Mouse (Mus musculus) bone marrow macrophage, adult 2 months (primary cell): ENCODE measurements around the gene Cela1.

Experiments
- CTCF ChIP-seq: IDR thresholded peaks from 2 replicates; pipeline ENCODE4 v1.5.1; 2012; ENCODE audit warnings: low read depth, mild to moderate bottlenecking, low read length, moderate library complexity
- POLR2A ChIP-seq: IDR thresholded peaks from 2 replicates; pipeline ENCODE4 v1.6.1; 2012; ENCODE audit warnings: mild to moderate bottlenecking, low read depth, low read length, borderline replicate concordance

GRCm38 (mm10) chr15:100681770-100682169 is 6.0 kb downstream of the Cela1 start:
- no peak for TF ChIP-seq POLR2A
- no peak for TF ChIP-seq CTCF
